Mouse (Mus musculus) A20 (cell line): ENCODE measurements at regions not wholly inside any gene's neighbourhood (a gene's known extent, or its start where the extent isn't known, plus 50 kb on each side); places are given as distances from the start of the nearest gene placed in this dataset.

Experiments used
- DNase-seq: peaks from one replicate; pipeline ENCODE4 v3.0.0-alpha.2; 2011; ENCODE audit warnings: low read depth, low spot score

- DNase-seq = no peak
Measured at GRCm38 (mm10) chr4:137216908-137217497, 60.3 kb upstream of the Wnt4 start.

DNA sequence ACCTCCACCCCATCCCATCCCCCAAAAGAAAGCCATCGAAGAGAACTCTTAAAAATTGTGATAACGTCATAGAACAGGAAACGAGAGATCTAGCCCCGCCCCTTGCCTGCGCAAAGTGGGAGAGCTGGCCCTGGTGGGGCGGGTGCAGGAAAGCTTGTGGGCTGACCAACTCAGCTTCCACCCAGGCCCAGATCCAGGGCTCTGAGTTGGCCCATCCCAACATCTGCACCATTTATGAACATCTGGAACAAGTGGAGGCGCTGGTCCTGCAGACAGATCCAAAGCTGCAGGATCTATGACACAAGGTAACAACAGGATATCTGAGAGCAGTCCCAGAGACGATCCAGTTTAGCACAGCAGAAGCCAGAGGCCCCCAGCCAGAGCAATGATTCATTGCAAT, 62.7 kb upstream of the Wnt4 start:
- DNase-seq = no peak

DNA sequence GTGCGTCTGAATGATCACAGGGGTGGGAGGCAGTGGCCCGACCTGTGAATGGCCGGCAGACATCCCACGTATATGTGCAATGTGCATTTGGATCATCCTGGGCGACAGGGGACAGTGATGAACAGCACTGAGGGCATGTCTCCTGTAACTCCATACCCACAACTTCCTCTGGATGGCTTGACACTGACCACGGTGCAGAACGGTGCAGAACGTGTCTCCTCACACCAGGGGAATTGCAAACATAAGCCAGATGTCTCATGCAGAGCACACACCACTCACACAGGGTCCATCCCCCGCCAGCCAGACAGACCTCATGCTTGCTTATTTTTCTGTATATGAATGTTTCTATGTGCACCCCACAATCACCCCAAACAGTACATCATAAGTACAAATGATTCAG, 64.4 kb upstream of the Wnt4 start:
- no peak for DNase-seq

GRCm38 (mm10) chr4:137212106-137212505, 65.2 kb upstream of the Wnt4 start:
- no peak for DNase-seq

GRCm38 (mm10) chr4:137211288-137211687, 66.0 kb upstream of the Wnt4 start:
- DNase-seq = no peak

- DNase-seq = no peak
Measured at GRCm38 (mm10) chr4:137210525-137210924, 66.8 kb upstream of the Wnt4 start.

DNA sequence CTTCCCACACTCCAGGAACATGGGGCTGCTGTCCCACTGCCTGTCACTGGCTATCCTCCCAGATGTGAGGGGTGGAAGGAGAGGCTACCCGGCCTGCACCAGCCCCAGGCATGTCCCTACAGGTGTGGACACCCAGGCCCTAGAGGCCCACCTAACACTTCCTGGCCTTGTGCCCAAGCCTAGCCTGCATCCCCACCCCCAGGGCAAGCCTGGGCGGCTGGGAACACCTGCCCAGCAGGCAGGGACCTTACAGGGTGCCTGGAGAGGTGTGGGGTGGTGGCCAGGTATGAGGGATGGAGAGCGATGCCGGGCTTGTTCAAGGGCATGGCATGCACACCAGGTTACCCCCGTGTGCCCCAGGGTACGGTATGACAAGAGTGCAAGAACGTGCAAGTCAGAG, 76.3 kb upstream of the Wnt4 start:
- DNase-seq = no peak

DNA sequence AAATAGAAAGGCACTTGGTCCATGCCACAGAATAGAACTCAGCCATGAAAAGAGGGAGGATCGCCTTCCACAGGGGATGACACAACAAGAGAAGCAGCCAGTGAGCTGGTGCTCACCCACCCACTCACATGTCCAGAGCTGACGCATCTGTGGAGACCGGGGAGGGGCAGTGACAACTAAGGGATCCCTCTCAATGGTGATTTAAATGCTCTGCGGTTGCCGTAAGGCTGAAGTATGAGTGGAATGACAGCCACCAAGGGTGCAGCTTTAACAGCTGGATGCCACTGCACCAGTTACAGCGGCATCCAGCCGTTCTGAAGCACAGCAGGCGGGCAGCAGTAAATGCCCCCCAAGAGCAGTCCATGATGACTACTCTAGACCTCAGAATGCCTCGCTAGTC, 76.9 kb upstream of the Wnt4 start:
- no peak for DNase-seq

DNA sequence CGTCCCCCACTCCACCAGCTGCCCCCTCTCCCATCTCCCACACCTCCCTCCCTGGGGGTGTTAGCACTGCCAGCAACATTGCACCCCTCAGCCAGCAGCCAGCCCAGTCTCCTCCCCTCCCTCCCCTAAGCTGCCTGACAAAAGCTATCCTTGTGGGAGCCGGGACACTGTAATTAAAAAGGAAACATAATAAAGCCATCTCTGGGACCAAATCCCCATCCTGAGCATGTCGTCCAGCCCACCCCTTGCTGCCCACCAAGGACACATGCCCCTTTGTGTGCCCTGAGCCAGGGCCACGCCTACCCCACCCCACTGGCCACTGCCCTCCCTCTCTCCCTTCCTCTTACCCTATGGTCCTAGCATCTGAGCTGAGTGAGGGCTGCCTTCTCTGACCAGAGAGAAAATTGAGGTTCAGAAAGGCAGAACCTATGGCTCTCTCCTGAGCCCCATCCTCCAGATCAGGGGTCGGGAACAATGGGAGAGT, 80.8 kb upstream of the Wnt4 start:
- no peak for DNase-seq

GRCm38 (mm10) chr4:137194106-137194505, 83.2 kb upstream of the Wnt4 start:
- DNase-seq = no peak

DNA sequence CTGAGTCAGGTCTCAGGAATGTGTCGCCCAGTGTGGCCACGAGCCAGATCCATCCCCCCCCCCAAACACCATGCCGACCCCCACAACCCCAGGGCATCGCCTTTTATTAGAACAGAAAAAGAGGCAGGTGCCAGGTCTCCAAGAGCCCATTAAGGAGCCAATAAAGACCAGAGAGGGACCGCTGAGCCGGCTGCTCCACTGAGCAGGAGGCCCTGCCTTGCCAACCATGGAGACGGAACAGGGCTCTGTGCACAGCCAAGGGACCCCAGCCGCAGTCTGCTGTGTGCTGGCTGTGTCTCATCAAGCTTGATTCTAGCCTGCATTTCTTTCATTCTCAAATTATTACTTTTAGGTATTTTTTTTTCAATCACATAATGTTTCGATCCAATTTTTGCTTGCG, 86.7 kb upstream of the Wnt4 start:
- DNase-seq = no peak

DNA sequence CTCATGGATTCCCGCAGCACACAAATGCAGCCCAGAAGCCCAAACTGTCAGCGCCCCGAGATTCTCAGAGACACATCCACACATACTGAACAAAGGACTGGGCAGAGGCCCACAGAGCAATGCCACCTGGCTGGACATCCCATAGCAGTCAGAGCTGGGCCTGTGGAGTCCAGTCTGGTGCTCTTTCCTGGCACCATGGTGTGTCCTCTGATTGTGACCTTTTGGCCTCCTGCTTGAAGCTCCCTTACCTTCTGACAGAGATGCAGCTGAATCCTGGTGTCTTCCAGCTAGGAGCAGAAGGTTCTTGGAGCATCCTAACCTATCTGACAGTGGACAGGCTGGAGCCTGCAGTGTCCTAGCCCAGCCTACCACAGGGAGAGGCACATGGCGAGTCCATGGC, 87.5 kb upstream of the Wnt4 start:
- no peak for DNase-seq

GRCm38 (mm10) chr4:137189058-137189457, 88.2 kb upstream of the Wnt4 start:
- no peak for DNase-seq

- DNase-seq = peak; percentile 27
Measured at GRCm38 (mm10) chr4:137187592-137187991, 89.7 kb upstream of the Wnt4 start.

- no peak for DNase-seq
Measured at GRCm38 (mm10) chr4:137187051-137187450, 90.2 kb upstream of the Wnt4 start.

GRCm38 (mm10) chr4:137185001-137185400, 92.3 kb upstream of the Wnt4 start:
- DNase-seq = no peak

GRCm38 (mm10) chr4:137183181-137183850, 94.0 kb upstream of the Wnt4 start:
- DNase-seq = no peak

DNA sequence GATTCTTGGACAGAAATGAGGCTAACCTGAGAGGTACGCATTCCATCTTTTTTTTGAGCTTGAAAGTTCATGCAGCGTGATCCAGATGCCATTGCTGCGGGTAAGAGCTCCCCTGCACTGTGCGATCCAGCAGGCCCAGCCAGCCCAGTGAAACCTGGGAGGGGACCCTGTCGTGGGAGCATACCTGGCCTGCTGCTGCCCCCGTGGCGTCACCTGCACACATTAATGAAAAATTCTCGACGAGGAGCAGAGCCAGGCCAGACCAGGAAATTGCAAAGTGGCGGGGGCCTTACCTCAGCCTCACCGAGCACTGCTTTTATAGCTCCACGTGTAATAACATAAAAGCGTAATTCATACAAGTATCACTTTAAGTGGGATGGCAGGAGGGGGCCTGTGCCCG, 94.7 kb upstream of the Wnt4 start:
- no peak for DNase-seq

DNA sequence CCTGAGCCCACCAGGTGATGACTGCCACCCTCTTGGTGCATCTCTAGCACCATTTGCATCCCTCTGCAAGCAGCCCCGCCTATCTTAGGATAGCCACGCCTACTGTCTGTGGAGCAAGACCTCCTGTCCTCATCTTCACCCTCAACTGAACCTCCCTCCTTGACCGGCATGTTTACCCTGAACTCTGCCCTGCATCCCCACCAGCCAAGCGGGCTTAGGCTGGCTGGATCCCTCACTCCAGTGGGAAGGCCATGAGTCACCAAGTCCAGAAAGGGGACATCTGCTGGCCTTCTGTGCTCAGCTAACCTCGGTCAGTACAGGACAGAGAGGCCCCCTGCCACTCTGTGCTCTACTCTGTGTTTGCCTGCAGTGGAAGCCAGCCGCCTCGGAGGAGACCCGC, 96.0 kb upstream of the Wnt4 start:
- DNase-seq = no peak

DNA sequence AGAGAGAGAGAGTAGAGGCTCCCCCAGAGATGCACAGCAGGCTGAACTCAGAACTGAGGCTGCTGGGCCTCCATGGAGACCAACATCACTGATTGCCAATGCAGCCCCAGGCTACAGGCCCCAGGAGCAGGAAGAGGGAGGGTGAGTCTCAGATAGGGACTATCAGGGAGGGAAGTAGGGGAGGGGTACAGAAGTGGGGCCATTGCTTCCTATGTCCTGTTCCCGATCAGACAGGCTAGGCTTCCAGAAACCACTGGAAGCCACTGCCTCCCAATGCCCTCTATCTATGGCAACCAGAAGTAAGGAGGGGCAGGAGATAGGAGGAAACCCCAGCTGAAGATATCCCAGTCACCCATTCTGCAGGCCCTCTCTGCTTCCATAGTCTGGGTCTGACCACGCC, 97.2 kb upstream of the Wnt4 start:
- DNase-seq = no peak

DNA sequence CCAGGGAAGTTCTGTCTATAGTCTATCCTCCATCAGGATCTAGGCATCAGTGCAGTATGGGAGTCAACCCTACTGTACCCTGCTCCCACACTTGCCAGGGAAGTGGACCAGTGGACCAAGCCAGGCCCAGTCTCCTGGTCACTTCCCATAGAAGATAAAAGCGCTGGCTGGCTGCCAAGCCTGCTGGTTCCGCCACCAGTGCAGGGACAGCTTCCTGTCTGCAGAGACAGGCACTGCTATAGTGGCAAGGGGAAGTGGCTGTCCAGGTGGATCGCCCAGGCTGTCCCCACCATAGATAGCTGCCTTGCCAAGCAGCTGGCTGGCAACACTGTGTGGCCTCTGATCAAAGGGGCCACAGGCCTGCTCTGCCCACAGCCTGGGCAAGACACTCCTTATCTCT, 98.5 kb upstream of the Wnt4 start:
- DNase-seq = no peak

DNA sequence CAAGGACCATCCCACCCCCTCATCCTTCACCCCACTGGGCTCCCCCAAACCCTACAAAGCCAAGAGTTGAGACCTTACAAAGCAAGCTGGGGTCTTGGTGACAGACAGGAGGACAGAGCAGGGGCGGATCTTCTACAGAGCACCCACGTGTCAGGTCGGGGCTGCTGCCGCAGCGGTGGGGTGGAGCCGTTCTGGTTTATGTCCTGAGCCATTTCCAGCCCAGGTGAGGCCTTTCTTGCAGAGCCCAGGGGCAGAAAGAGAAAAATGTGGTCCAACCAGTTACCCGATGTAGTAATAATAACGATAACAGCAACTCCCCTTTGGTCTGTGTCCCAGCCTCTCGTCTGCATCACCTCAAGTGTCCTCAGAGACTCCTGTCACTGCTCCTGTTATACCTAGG, 112.4 kb upstream of the Wnt4 start:
- DNase-seq = no peak

GRCm38 (mm10) chr4:137164429-137164828, 112.9 kb upstream of the Wnt4 start:
- peak; percentile 64 for DNase-seq

DNA sequence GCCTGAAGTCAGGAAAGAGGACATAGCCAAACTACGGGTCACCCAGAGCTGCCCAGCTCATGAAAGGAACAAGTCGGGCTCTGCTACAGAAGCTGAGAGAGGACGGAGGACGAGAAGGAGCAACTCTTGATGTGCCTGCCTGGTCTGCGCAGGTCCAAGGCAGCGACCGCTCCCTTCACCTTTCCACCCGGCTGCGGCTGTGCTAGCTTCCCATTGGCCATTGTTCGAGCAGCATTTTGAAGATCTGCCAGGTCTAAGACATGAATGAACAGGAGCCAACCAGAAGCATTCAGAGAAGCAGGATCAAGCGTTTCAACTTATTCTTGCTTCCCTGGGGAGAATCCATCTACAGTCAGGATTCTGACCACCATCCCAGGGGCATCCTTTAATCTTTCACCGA, 113.3 kb upstream of the Wnt4 start:
- no peak for DNase-seq
